Mouse (Mus musculus) adrenal gland, postnatal 25 days (tissue): ENCODE measurements around the gene Cadps2. TPM values are rescaled to one million over a fixed set of nuclear protein-coding genes. Genes with fewer than 3 reads are reported as not detected.
A peak's percentile ranks its signal among the peaks of the same experiment; 100 is the strongest.

Source experiments
- DNase-seq: peaks from one replicate; pipeline ENCODE4 v3.0.0; 2021; ENCODE audit warnings: mixed read lengths
- total RNA-seq: library from RNA; stranded (reverse); gene quantifications from 2 replicates; pipeline ENCODE4 v1.2.3, GENCODE M21; 2021

Gene Cadps2
- total RNA-seq, 1 experiment from 2014 or later: 8.6 TPM

- DNase-seq: no peak
These were observed 588.8 kb downstream of the Cadps2 start for GRCm38 (mm10) chr6:23250288-23250955.

GRCm38 (mm10) chr6:23249616-23250287, 589.5 kb downstream of the Cadps2 start:
- no peak for DNase-seq

- no peak for DNase-seq
These were observed 590.2 kb downstream of the Cadps2 start for GRCm38 (mm10) chr6:23249053-23249401.

- no peak for DNase-seq
These were observed 590.7 kb downstream of the Cadps2 start, which contains the start of gene Fezf1 for GRCm38 (mm10) chr6:23248313-23249052. TSS of gene Fezf1 (minus strand) at chr6:23248362.

- DNase-seq: no peak
These were observed 591.5 kb downstream of the Cadps2 start for GRCm38 (mm10) chr6:23247512-23248312.

GRCm38 (mm10) chr6:23246790-23247511, 592.3 kb downstream of the Cadps2 start:
- no peak for DNase-seq

- DNase-seq: no peak
These were observed 593.0 kb downstream of the Cadps2 start for GRCm38 (mm10) chr6:23246061-23246789.

GRCm38 (mm10) chr6:23245545-23246011, 593.6 kb downstream of the Cadps2 start:
- DNase-seq: no peak

- DNase-seq: no peak
These were observed 594.1 kb downstream of the Cadps2 start for GRCm38 (mm10) chr6:23245121-23245520.

GRCm38 (mm10) chr6:23243821-23244760, 595.1 kb downstream of the Cadps2 start:
- DNase-seq: peak; percentile 51

Other genes with a start within 250 kb of the Cadps2 start
- not detected in 2 replicates for gene Rnf133, start 189.1 kb downstream of the Cadps2 start, total RNA-seq
- gene Rnf148, start 184.3 kb downstream of the Cadps2 start, total RNA-seq: not detected in 2 replicates
- gene Tas2r118, start 130.6 kb upstream of the Cadps2 start, total RNA-seq: not detected in 2 replicates